Mouse (Mus musculus) cerebellum, adult 8-10 months (tissue): ENCODE data around the gene Vmn1r231.

Experiments
- DNase-seq: peaks from one replicate; pipeline ENCODE4 v3.0.0; 2022

The Vmn1r231 gene

DNA sequence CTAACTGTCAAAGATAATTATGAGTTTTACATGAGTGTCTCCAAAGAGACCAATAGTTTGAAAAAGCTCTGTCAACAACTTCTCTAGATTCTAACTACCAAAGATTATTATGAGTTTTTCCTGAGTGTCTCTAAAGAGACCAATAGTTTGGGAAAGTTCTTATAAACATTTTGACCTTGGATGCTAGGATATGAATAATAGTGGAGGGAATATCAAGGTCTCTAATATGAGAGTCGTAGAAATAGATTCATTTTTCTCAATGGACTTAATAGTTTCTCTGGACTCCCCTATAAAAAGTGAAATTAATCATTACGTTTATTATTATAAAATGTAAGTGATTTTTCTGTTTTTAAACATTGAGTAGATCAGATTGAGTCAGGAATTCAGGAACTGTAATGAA lies at the start of gene Vmn1r231:
TSS of gene Vmn1r231 (minus strand) at position 101 of the 400 bp plus-strand sequence.
- no peak for DNase-seq

DNA sequence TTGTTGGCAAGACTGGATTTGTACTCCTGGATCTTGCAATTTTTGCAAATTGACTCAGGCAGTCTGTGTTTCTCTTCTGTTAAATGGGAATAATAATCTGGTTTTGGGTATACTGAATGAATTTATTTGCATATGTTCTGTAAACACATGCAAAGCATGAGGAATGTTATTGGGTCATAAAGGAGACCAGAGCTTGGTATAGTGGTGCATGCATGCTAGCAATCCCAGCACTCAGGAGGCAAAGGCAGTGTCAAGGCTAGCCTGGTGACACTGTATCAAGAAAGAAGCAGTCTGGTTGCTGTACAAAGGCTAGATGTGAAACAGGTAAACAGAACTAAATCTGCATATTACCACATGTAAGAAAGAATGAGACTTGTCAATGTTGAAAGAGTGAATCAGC lies 41.7 kb upstream of the Vmn1r231 start:
- DNase-seq: no peak

DNA sequence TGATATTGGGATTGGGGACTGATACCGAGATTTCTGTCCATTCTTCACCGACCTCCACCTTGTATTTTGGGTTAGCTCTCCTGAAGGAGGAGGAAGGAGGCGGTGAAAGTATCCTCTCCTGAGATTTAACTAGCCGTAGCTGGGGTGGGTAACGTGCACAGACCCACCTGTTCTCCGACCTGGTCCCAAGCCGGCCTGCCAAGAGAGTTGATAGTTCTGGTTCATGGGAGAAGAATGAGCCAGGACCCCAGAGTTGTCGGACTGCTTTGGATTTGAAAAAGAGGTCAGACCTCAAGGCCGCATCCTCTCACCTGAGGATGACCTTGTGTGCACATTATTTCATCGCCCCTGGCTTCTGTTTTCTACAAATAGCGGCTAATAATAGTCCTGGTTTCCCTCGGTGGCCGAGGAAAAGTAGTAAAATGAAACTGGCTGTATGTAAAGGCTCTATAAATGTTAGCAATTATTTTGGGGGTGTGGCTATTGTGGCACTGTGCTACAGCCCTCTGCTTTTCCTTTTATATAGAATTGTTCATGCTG lies 41.2 kb upstream of the Vmn1r231 start:
- DNase-seq: peak; percentile 37

DNA sequence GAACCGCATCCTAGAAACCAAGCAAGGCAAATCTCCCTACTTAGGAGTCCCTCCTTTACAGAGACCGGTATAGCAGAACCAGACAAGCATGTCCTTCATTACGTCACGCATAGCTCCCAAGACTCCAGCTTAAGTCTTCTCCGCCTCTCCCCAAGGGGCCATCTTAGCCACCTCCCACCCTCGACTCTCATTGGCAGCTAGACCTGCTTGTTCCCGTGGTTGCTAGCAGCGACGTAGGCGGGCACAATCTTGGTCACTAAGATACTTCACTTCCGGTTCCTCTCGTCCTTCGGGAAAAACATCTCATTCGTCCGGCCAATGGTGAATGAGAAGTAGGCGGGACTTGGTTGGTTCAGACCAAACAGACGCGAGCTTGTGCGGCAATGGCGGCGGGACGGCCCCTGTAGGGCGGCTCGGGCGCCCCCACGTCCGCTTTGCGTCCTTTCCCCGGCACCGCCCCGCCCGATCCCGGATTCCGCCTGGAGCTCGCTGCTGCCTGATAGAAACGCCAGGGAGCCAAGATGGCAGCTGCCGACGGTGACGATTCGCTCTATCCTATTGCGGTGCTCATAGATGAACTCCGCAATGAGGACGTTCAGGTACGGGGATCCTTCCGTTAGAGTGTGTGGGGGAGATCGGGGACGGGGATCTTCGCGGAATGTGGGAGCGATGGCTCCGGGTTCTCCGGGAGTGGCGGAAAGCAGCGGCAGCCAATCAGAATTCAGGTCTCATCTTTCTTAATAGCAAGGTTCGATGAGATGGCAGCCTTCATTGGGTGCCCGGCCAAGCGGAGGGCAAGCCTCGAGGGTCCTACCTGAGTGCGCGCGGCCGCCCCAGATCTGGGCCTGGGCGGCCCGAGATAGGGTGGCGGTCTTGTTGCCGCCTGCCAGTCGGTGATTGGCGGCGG lies 40.3 kb upstream of the Vmn1r231 start, which contains the start of gene Ppp2r1a:
TSS of gene Ppp2r1a (plus strand) at position 327 of the 907 bp plus-strand sequence.
- peak; percentile 98 for DNase-seq

DNA sequence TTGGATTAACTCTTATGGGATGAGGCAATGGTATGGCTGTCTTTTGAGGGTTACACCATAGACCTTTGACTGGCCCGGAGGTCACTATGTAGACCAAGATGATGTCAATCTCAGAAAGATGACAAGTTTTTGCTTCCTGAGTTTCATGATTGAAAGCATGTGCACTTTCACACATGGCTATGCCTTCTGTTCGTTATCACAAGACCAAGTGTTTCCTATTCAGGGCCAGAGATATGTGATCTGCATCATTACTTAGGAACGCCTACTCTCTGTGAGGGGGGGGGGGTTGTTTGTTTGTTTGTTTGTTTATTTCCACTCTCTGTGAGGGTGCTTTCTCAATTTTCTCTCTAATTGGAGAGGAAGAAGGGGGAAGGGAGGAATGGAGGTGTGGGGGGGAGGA lies 39.3 kb upstream of the Vmn1r231 start:
- DNase-seq: no peak

DNA sequence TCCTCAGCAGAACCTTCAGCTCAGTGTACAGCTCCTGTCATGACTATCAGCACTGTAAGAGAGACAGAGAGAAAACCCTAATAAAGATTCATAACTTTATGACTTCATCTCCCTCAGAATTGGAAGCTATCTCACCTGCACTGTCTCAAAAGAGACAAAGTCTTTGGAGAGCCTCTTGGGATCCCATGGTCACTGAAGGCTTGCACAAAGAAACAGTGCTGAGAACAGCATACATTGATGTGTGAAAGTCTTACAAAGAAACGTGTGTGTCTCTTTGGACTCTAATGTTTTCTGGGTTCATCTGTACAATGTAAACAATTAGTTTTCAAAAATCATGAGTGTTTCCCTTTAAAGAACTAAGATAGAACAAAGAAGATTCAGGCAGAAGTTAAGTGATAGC lies 14.7 kb upstream of the Vmn1r231 start, which contains the start of gene Vmn1r232:
TSS of gene Vmn1r232 (minus strand) at position 101 of the 400 bp plus-strand sequence.
- DNase-seq: no peak

DNA sequence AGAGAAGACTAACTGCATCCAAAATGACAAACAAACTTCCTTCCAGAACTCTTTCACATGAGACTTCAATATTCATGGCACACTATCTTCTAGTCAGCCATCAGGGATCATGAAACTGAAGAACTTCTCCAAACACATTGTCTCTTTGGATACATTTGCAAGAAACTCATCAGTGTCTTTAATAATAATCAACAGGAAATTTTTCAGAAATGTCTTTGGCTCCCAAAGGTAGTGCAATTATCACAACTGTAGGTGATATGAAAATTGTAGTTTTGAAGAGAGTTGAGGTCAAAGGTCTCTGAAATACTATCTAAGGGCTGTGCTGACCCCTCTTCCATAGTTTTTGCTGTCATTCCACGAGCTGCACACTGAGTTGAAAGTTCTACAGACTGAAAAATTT lies 64.7 kb downstream of the Vmn1r231 start, which contains the start of gene Vmn1r230:
TSS of gene Vmn1r230 (plus strand) at position 301 of the 400 bp plus-strand sequence.
- no peak for DNase-seq
